Mouse (Mus musculus) MN1 (cell line): ENCODE measurements around the gene Nmt1.

ENCODE experiments used
- DNase-seq: peaks from one replicate; pipeline ENCODE4 v3.0.0-alpha.2; 2016; ENCODE audit warnings: low spot score

The Nmt1 gene

GRCm38 (mm10) chr11:103106386-103106785 lies 78.4 kb downstream of the Nmt1 start:
- no peak for DNase-seq

- DNase-seq: no peak
These were observed 83.3 kb downstream of the Nmt1 start for GRCm38 (mm10) chr11:103111301-103111700.

- no peak for DNase-seq
These were observed 84.0 kb downstream of the Nmt1 start for GRCm38 (mm10) chr11:103111881-103112551.

GRCm38 (mm10) chr11:103112552-103112912 lies 84.5 kb downstream of the Nmt1 start:
- no peak for DNase-seq

GRCm38 (mm10) chr11:103113005-103113404 lies 85.0 kb downstream of the Nmt1 start:
- DNase-seq: no peak

GRCm38 (mm10) chr11:103113771-103114170 lies 85.8 kb downstream of the Nmt1 start:
- no peak for DNase-seq

- no peak for DNase-seq
These were observed 86.4 kb downstream of the Nmt1 start for GRCm38 (mm10) chr11:103114270-103114943.

GRCm38 (mm10) chr11:103115163-103116007 lies 87.4 kb downstream of the Nmt1 start:
- peak; percentile 87 for DNase-seq

GRCm38 (mm10) chr11:103116008-103116818 lies 88.2 kb downstream of the Nmt1 start, which contains the start of gene Hexim1:
Hexim1 (plus strand) TSS chr11:103116231.
- DNase-seq: peak; percentile 99

GRCm38 (mm10) chr11:103116959-103117590 lies 89.1 kb downstream of the Nmt1 start:
- DNase-seq: peak; percentile 73

GRCm38 (mm10) chr11:103117591-103118009 lies 89.6 kb downstream of the Nmt1 start:
- DNase-seq: no peak
